Mouse (Mus musculus): ENCODE data around the gene H2-Q6. TPM values are rescaled to one million over a fixed set of nuclear protein-coding genes. Genes with fewer than 3 reads are reported as not detected.
A peak's percentile ranks its signal among the peaks of the same experiment; 100 is the strongest.
"Not testable (repeated sequence)": the region's sequence is repeated elsewhere in the genome, so short reads cannot be mapped to it uniquely, and the experiment has no call there.

The H2-Q6 gene
- total RNA-seq (2012; rRNA removed): 0.94 and 2.3 TPM in 2 replicates

DNA sequence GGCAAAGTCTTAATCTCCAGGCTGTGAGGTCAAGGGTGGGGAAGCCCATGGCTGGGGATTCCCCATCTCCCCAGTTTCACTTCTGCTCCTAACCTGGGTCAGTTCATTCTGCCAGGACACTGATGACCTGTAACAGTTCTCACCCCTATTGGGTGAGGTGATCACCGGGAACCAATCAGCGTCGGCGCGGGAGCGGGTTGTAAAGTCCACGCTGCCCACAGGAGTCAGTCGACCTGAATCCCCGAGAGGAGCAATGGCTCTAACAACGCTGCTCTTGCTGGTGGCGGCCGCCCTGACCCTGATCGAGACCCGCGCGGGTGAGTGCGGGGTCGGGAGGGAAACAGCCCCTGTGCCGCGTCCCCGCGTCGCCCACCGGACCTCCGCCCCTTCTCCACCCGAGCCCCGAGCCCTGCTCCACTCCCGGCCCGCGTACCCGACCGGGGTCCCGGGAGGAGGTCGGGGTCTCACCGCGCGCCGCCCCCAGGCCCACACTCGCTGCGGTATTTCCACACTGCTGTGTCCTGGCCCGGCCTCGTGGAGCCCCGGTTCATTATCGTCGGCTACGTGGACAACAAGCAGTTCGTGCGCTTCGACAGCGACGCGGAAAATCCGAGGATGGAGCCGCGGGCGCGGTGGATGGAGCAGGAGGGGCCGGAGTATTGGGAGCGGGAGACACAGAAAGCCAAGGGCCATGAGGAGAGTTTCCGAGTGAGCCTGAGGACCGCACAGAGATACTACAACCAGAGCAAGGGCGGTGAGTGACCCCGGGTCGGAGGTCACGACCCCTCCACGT lies at the start of gene H2-Q6:
Gene H2-Q6 (plus strand): TSS at position 227 of the 793 bp plus-strand sequence.
- in situ Hi-C loops (cut with MboI; ENCODE audit: low sequenced_read_pairs in 2 of 2, unreplicated experiment in 2 of 2); H3K4me1 ChIP-seq (ENCODE audit: control insufficient read depth in 2 of 2, insufficient read depth in 2 of 2, low read length in 2 of 2, poor library complexity in 1 of 2); H3K36me3 ChIP-seq (ENCODE audit: control insufficient read depth, insufficient read depth, low read length, poor library complexity, severe bottlenecking); H3K27ac ChIP-seq (ENCODE audit: insufficient read depth, low read depth, low read length, poor library complexity, severe bottlenecking); DNase-seq (ENCODE audit: low read depth, low spot score); H3K9me3 ChIP-seq (ENCODE audit: control insufficient read depth, insufficient read depth, low read depth, low read length): not testable (repeated sequence)
- Histone ChIP-seq H3K9ac (ENCODE audit: insufficient read depth, low read depth, low read length, poor library complexity, severe bottlenecking) (peak within 1 kb of the TSS; percentile 28; the same call in 1 of the 2 replicates), H3K4me3 (ENCODE audit: insufficient read depth in 1 of 2, low read depth in 1 of 2, low read length in 2 of 2, poor library complexity in 1 of 2, severe bottlenecking in 1 of 2) (peak within 1 kb of the TSS; percentile 62 to 64)

DNA sequence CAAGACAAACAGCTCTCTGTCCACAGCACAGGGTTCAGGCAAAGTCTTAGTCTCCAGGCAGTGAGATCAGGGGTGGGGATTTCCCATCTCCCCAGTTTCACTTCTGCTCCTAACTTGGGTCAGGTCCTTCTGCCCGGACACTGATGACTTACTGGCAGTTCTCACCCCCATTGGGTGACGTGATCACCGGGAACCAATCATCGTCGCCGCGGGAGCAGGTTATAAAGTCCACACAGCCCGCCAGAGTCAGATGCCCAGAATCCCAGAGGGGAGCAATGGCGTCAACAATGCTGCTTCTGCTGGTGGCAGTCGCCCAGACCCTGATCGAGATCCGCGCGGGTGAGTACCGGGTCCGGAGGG lies 45.3 kb upstream of the H2-Q6 start, which contains the start of gene H2-Q4:
Gene H2-Q4 (plus strand): TSS at position 249 of the 360 bp plus-strand sequence.
- H3K27ac ChIP-seq (ENCODE audit: insufficient read depth, low read depth, low read length, poor library complexity, severe bottlenecking): no peak within 1 kb of the TSS
- no peaks in the 10 kb centered on the region; the same call in 1 of the 2 replicates for H3K36me3 ChIP-seq (ENCODE audit: control insufficient read depth, insufficient read depth, low read length, poor library complexity, severe bottlenecking)
- peaks cover 2% of the 10 kb centered on the region; the same call in 1 of the 2 replicates for H3K9me3 ChIP-seq (ENCODE audit: control insufficient read depth, insufficient read depth, low read depth, low read length)
- DNase-seq (ENCODE audit: low read depth, low spot score): no peak
- H3K4me1 ChIP-seq (ENCODE audit: control insufficient read depth in 2 of 2, insufficient read depth in 2 of 2, low read length in 2 of 2, poor library complexity in 1 of 2): no peaks in the 10 kb centered on the region
- in situ Hi-C loops (cut with MboI; ENCODE audit: low sequenced_read_pairs in 2 of 2, unreplicated experiment in 2 of 2): no loop called here
- H3K4me3 ChIP-seq (ENCODE audit: insufficient read depth in 1 of 2, low read depth in 1 of 2, low read length in 2 of 2, poor library complexity in 1 of 2, severe bottlenecking in 1 of 2): peak within 1 kb of the TSS; percentile 71 to 78
- TF ChIP-seq CHD2 (IDR thresholded peaks at IDR 0.05; ENCODE audit: low read depth, low read length) (peak; percentile 93), ZC3H11A (IDR thresholded peaks at IDR 0.05; ENCODE audit: borderline replicate concordance, low read depth, low read length) (no peak)
- H3K9ac ChIP-seq (ENCODE audit: insufficient read depth, low read depth, low read length, poor library complexity, severe bottlenecking): peak within 1 kb of the TSS; percentile 78

DNA sequence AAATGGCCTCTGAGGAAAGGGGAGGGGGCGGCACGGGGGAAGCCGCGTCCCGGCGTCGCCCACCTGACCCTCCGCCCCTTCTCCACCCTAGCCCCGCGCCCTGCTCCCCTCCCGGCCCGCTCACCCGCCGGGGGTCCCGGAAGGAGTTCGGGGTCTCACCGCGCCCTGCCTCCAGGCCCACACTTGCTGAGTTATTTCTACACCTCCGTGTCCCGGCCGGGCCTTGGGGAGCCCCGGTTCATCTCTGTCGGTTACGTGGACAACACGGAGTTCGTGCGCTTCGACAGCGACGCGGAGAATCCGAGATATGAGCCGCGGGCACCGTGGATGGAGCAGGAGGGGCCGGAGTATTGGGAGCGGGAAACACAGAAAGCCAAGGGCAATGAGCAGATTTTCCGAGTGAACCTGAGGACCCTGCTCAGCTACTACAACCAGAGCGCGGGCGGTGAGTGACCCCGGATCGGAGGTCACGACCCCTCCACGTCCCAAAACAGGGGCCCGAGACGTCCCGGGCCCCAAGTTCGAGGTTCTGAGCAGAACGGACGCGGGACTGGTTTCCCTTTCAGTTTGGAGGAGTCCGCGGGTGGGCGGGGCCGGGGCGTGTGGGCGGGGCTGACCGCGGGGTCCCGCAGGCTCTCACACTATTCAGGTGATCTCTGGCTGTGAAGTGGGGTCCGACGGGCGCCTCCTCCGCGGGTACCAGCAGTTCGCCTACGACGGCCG lies 44.8 kb upstream of the H2-Q6 start:
- Histone ChIP-seq H3K36me3 (ENCODE audit: control insufficient read depth, insufficient read depth, low read length, poor library complexity, severe bottlenecking) (no peaks in the 10 kb centered on the region; the same call in 1 of the 2 replicates), H3K9me3 (ENCODE audit: control insufficient read depth, insufficient read depth, low read depth, low read length) (peaks cover 2% of the 10 kb centered on the region; the same call in 1 of the 2 replicates), H3K4me1 (ENCODE audit: control insufficient read depth in 2 of 2, insufficient read depth in 2 of 2, low read length in 2 of 2, poor library complexity in 1 of 2) (no peaks in the 10 kb centered on the region), H3K27ac (ENCODE audit: insufficient read depth, low read depth, low read length, poor library complexity, severe bottlenecking) (no peak overlapping the region), H3K9ac (ENCODE audit: insufficient read depth, low read depth, low read length, poor library complexity, severe bottlenecking) (peak overlapping the region; percentile 78), H3K4me3 (ENCODE audit: insufficient read depth in 1 of 2, low read depth in 1 of 2, low read length in 2 of 2, poor library complexity in 1 of 2, severe bottlenecking in 1 of 2) (peak overlapping the region; percentile 71 to 78)
- in situ Hi-C loops (cut with MboI; ENCODE audit: low sequenced_read_pairs in 2 of 2, unreplicated experiment in 2 of 2): no loop called here
- no peak for TF ChIP-seq HCFC1 (IDR thresholded peaks at IDR 0.05; ENCODE audit: borderline replicate concordance, insufficient read depth, low read length)
- no peak for TF ChIP-seq ZNF384 (IDR thresholded peaks at IDR 0.05; ENCODE audit: low read depth, low read length)
- no peak for TF ChIP-seq MAFK (IDR thresholded peaks at IDR 0.05; ENCODE audit: insufficient read depth, low read depth, low read length)
- no peak for TF ChIP-seq CHD2 (IDR thresholded peaks at IDR 0.05; ENCODE audit: low read depth, low read length)
- TF ChIP-seq ZC3H11A (IDR thresholded peaks at IDR 0.05; ENCODE audit: borderline replicate concordance, low read depth, low read length): no peak
- no peak for DNase-seq (ENCODE audit: low read depth, low spot score)

DNA sequence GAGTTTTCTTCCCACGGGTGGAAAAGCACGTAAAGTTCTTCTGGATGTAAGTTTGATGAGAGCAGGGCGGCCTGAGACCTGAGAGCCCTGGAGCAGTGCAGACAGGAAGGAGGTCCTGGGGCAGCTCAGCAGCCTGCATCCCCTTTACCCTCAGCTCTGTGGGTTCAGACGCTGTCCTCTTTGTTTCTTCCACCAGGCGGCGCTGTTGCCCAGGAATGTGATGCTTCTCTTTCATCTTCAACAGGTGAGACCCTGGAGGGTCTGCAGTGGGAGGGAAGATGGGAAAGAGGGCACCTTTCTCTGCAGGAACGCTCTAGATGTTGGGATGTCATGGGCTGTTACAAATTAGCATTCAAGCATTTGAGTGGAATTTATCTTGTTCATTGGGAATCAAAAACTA lies 34.9 kb upstream of the H2-Q6 start:
- H3K4me3 ChIP-seq (ENCODE audit: insufficient read depth in 1 of 2, low read depth in 1 of 2, low read length in 2 of 2, poor library complexity in 1 of 2, severe bottlenecking in 1 of 2); H3K4me1 ChIP-seq (ENCODE audit: control insufficient read depth in 2 of 2, insufficient read depth in 2 of 2, low read length in 2 of 2, poor library complexity in 1 of 2); H3K27ac ChIP-seq (ENCODE audit: insufficient read depth, low read depth, low read length, poor library complexity, severe bottlenecking); H3K36me3 ChIP-seq (ENCODE audit: control insufficient read depth, insufficient read depth, low read length, poor library complexity, severe bottlenecking); H3K9ac ChIP-seq (ENCODE audit: insufficient read depth, low read depth, low read length, poor library complexity, severe bottlenecking); H3K9me3 ChIP-seq (ENCODE audit: control insufficient read depth, insufficient read depth, low read depth, low read length); in situ Hi-C loops (cut with MboI; ENCODE audit: low sequenced_read_pairs in 2 of 2, unreplicated experiment in 2 of 2): not testable (repeated sequence)
- peak; percentile 50 for DNase-seq (ENCODE audit: low read depth, low spot score)

DNA sequence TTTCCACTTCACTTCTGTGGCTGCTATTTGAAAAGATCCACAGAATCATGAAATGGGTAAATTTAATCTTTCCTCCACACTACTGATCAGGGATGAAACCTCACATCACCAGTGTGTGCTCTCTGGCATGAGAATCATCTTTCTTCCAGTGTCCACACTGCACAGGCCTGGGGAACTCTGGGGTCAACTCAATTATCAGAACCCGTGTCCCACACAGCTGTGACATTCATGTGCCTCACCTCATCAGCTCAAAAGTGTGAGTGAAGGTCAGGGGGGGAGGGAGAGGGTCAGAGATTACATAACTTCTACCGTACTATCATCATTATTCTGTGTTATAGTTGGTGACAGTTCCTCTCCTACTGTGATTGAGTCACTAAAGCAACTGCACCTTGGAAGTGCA lies 32.0 kb upstream of the H2-Q6 start:
- H3K9ac ChIP-seq (ENCODE audit: insufficient read depth, low read depth, low read length, poor library complexity, severe bottlenecking); H3K4me3 ChIP-seq (ENCODE audit: insufficient read depth in 1 of 2, low read depth in 1 of 2, low read length in 2 of 2, poor library complexity in 1 of 2, severe bottlenecking in 1 of 2); DNase-seq (ENCODE audit: low read depth, low spot score); H3K4me1 ChIP-seq (ENCODE audit: control insufficient read depth in 2 of 2, insufficient read depth in 2 of 2, low read length in 2 of 2, poor library complexity in 1 of 2); H3K27ac ChIP-seq (ENCODE audit: insufficient read depth, low read depth, low read length, poor library complexity, severe bottlenecking); in situ Hi-C loops (cut with MboI; ENCODE audit: low sequenced_read_pairs in 2 of 2, unreplicated experiment in 2 of 2); H3K36me3 ChIP-seq (ENCODE audit: control insufficient read depth, insufficient read depth, low read length, poor library complexity, severe bottlenecking); H3K9me3 ChIP-seq (ENCODE audit: control insufficient read depth, insufficient read depth, low read depth, low read length): not testable (repeated sequence)

DNA sequence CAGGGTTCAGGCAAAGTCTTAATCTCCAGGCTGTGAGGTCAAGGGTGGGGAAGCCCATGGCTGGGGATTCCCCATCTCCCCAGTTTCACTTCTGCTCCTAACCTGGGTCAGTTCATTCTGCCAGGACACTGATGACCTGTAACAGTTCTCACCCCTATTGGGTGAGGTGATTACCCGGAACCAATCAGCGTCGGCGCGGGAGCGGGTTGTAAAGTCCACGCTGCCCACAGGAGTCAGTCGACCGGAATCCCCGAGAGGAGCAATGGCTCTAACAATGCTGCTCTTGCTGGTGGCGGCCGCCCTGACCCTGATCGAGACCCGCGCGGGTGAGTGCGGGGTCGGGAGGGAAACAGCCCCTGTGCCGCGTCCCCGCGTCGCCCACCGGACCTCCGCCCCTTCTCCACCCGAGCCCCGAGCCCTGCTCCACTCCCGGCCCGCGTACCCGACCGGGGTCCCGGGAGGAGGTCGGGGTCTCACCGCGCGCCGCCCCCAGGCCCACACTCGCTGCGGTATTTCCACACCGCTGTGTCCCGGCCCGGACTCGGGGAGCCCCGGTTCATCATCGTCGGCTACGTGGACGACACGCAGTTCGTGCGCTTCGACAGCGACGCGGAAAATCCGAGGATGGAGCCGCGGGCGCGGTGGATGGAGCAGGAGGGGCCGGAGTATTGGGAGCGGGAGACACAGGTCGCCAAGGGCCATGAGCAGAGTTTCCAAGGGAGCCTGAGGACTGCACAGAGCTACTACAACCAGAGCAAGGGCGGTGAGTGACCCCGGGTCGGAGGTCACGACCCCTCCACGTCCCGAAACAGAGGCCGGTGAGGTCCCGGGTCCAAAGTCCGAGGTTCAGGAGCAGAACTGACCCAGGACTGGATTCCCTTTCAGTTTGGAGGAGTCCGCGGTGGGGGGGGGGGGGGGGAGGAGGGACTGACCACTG lies 30.5 kb upstream of the H2-Q6 start:
- H3K36me3 ChIP-seq (ENCODE audit: control insufficient read depth, insufficient read depth, low read length, poor library complexity, severe bottlenecking); H3K4me1 ChIP-seq (ENCODE audit: control insufficient read depth in 2 of 2, insufficient read depth in 2 of 2, low read length in 2 of 2, poor library complexity in 1 of 2); H3K27ac ChIP-seq (ENCODE audit: insufficient read depth, low read depth, low read length, poor library complexity, severe bottlenecking); DNase-seq (ENCODE audit: low read depth, low spot score); in situ Hi-C loops (cut with MboI; ENCODE audit: low sequenced_read_pairs in 2 of 2, unreplicated experiment in 2 of 2); H3K9me3 ChIP-seq (ENCODE audit: control insufficient read depth, insufficient read depth, low read depth, low read length): not testable (repeated sequence)
- H3K4me3 ChIP-seq (ENCODE audit: insufficient read depth in 1 of 2, low read depth in 1 of 2, low read length in 2 of 2, poor library complexity in 1 of 2, severe bottlenecking in 1 of 2): peak overlapping the region; percentile 33 to 42; a peak in 3 of 4 replicates
- peak overlapping the region; percentile 34; the same call in 1 of the 2 replicates for H3K9ac ChIP-seq (ENCODE audit: insufficient read depth, low read depth, low read length, poor library complexity, severe bottlenecking)
